Mouse (Mus musculus) ES-E14 (cell line): ENCODE results near the gene Zcchc24. TPM values are rescaled to one million over a fixed set of nuclear protein-coding genes. Genes with fewer than 3 reads are reported as not detected.
A peak's percentile ranks its signal among the peaks of the same experiment; 100 is the strongest.

Source experiments
- DNase-seq: peaks from one replicate; pipeline ENCODE4 v3.0.0-alpha.2; 2013; ENCODE audit warnings: low read depth, low spot score
- H3K27ac ChIP-seq: 2 replicates; pipeline ENCODE4 v1.5.1; 2012; ENCODE audit warnings: low read depth, mild to moderate bottlenecking, low read length, moderate library complexity, mixed read lengths; ENCODE audit not compliant: poor library complexity, insufficient read depth, severe bottlenecking
- H3K36me3 ChIP-seq: 2 replicates; pipeline ENCODE4 v1.6.1; 2012; ENCODE audit warnings: mild to moderate bottlenecking, low read length, moderate library complexity, mixed read lengths; ENCODE audit not compliant: control insufficient read depth, poor library complexity, insufficient read depth, severe bottlenecking
- H3K4me1 ChIP-seq, 2 experiments: fragments of 150-350 bp in 1 of 2; sonication (generic) in 1 of 2; 2 replicates each; pipeline ENCODE4 v1.6.1; 2012; ENCODE audit warnings: low read length in 2 of 2, mild to moderate bottlenecking in 1 of 2, mixed read lengths in 1 of 2; ENCODE audit not compliant: control insufficient read depth in 2 of 2, insufficient read depth in 2 of 2, poor library complexity in 1 of 2
- H3K4me3 ChIP-seq, 2 experiments: fragments of 150-350 bp in 1 of 2; sonication (generic) in 1 of 2; 2 replicates each; pipeline ENCODE4 v1.5.1; 2012; ENCODE audit warnings: low read length in 2 of 2, low read depth in 1 of 2, mild to moderate bottlenecking in 1 of 2, mixed read lengths in 1 of 2; ENCODE audit not compliant: insufficient read depth in 1 of 2, poor library complexity in 1 of 2, severe bottlenecking in 1 of 2
- H3K9ac ChIP-seq: 2 replicates; pipeline ENCODE4 v1.6.1; 2012; ENCODE audit warnings: low read depth, mild to moderate bottlenecking, low read length, mixed read lengths; ENCODE audit not compliant: poor library complexity, insufficient read depth, severe bottlenecking
- H3K9me3 ChIP-seq: fragments of 150-350 bp; sonication (generic); 2 replicates; pipeline ENCODE4 v1.6.1; 2012; ENCODE audit warnings: low read depth, mild to moderate bottlenecking, low read length; ENCODE audit not compliant: control insufficient read depth, insufficient read depth
- CHD2 ChIP-seq: IDR thresholded peaks from 2 replicates; pipeline ENCODE4 v1.6.1; 2014; ENCODE audit warnings: mild to moderate bottlenecking, low read depth, low read length, inconsistent platforms
- HCFC1 ChIP-seq: IDR thresholded peaks from 2 replicates; pipeline ENCODE4 v1.6.1; 2012; ENCODE audit warnings: low read length, inconsistent platforms, borderline replicate concordance; ENCODE audit not compliant: insufficient read depth
- MAFK ChIP-seq: IDR thresholded peaks from 2 replicates; pipeline ENCODE4 v1.6.1; 2014; ENCODE audit warnings: mild to moderate bottlenecking, low read depth, low read length, inconsistent platforms; ENCODE audit not compliant: insufficient read depth
- ZC3H11A ChIP-seq: IDR thresholded peaks from 2 replicates; pipeline ENCODE4 v1.6.1; 2012; ENCODE audit warnings: low read depth, mild to moderate bottlenecking, inconsistent platforms, low read length, borderline replicate concordance
- ZNF384 ChIP-seq: IDR thresholded peaks from 2 replicates; pipeline ENCODE4 v1.6.1; 2012; ENCODE audit warnings: low read depth, low read length, inconsistent platforms
- in situ Hi-C, 2 experiments: fragments of 600-800 bp; cut with MboI; formaldehyde crosslinking; loops; one replicate each; pipeline ENCODE4 v1.15.1; 2025; ENCODE audit warnings: low sequenced_read_pairs in 2 of 2, inconsistent platforms in 1 of 2; ENCODE audit not compliant: unreplicated experiment in 2 of 2
- total RNA-seq: library from RNA; depleted of rRNA; stranded (reverse); fragments of 300-350 nt; gene quantifications from 2 replicates; pipeline ENCODE4 v1.2.3, GENCODE M21; 2012

Zcchc24 gene
- total RNA-seq, 1 experiment, result 4.1 TPM

GRCm38 (mm10) chr14:25667587-25667986 is 101.3 kb downstream of the Zcchc24 start:
- in situ Hi-C loops, result no loop called here
- Histone ChIP-seq H3K9ac (no peak overlapping the region), H3K36me3 (peaks cover 6% of the 10 kb centered on the region; the same call in 1 of the 2 replicates), H3K4me3 (no peak overlapping the region), H3K27ac (no peak overlapping the region), H3K4me1 (peaks cover 5 to 10% of the 10 kb centered on the region in 2 experiments; a peak in 2 of 4 replicates), H3K9me3 (no peaks in the 10 kb centered on the region)
- TF ChIP-seq ZNF384, result no peak
- TF ChIP-seq CHD2, result no peak
- TF ChIP-seq HCFC1, result no peak
- TF ChIP-seq MAFK, result no peak
- TF ChIP-seq ZC3H11A, result no peak
- DNase-seq, result no peak

- in situ Hi-C loops, result no loop called here
- Histone ChIP-seq H3K27ac (no peak overlapping the region), H3K36me3 (peaks cover 6% of the 10 kb centered on the region; the same call in 1 of the 2 replicates), H3K9me3 (no peaks in the 10 kb centered on the region), H3K9ac (no peak overlapping the region), H3K4me3 (no peak overlapping the region), H3K4me1 (peaks cover 6 to 11% of the 10 kb centered on the region in 2 experiments; a peak in 3 of 4 replicates)
- DNase-seq, result no peak
- no peak for TF ChIP-seq ZC3H11A
Observed at GRCm38 (mm10) chr14:25666668-25667376, 102.0 kb downstream of the Zcchc24 start.

- Histone ChIP-seq H3K27ac (peak overlapping the region; percentile 26; the same call in 1 of the 2 replicates), H3K9me3 (no peaks in the 10 kb centered on the region), H3K9ac (peak overlapping the region; percentile 65; the same call in 1 of the 2 replicates), H3K4me3 (peak overlapping the region; percentile 34 to 36), H3K4me1 (peaks cover 8 to 16% of the 10 kb centered on the region in 2 experiments; a peak in 3 of 4 replicates), H3K36me3 (peaks cover 6% of the 10 kb centered on the region; the same call in 1 of the 2 replicates)
- no peak for TF ChIP-seq ZNF384
- TF ChIP-seq ZC3H11A, result no peak
- no peak for TF ChIP-seq MAFK
- TF ChIP-seq HCFC1, result no peak
- in situ Hi-C loops, result no loop called here
- DNase-seq, result peak; percentile 52
Observed at GRCm38 (mm10) chr14:25665314-25665970, 103.4 kb downstream of the Zcchc24 start.

- Histone ChIP-seq H3K36me3 (peaks cover 9% of the 10 kb centered on the region), H3K9ac (no peak overlapping the region), H3K27ac (no peak overlapping the region), H3K4me1 (peaks cover 8 to 19% of the 10 kb centered on the region in 2 experiments; a peak in 3 of 4 replicates), H3K4me3 (no peak overlapping the region; a peak in 1 of 4 replicates), H3K9me3 (no peaks in the 10 kb centered on the region)
- TF ChIP-seq MAFK (no peak), ZNF384 (no peak), CHD2 (no peak), ZC3H11A (no peak), HCFC1 (no peak)
- in situ Hi-C loops, result no loop called here
- no peak for DNase-seq
Observed at GRCm38 (mm10) chr14:25664310-25664695, 104.5 kb downstream of the Zcchc24 start.
